Mouse (Mus musculus) adrenal gland, postnatal 14 days (tissue): ENCODE measurements around the gene Bcor. TPM values are rescaled to one million over a fixed set of nuclear protein-coding genes. Genes with fewer than 3 reads are reported as not detected.

Experiments used
- DNase-seq: peaks from one replicate; pipeline ENCODE4 v3.0.0; 2021; ENCODE audit warnings: mixed read lengths
- long read RNA-seq, 2 experiments: library from polyadenylated mRNA; stranded (forward); transcript quantifications; one replicate each; pipeline ENCODE4 v2.0.0; 2021
- total RNA-seq: library from RNA; stranded (reverse); gene quantifications from 2 replicates; pipeline ENCODE4 v1.2.3, GENCODE M21; 2021

Gene Bcor
- total RNA-seq = 18.6 and 25.5 TPM in 2 replicates
- long read RNA-seq, experiment 1, partial matches to known transcripts = 4 of 6 reads
- long read RNA-seq, experiment 1, other reads (novel, unspliced or antisense) = 2 of 6 reads
- long read RNA-seq, experiment 2, full-length matches to known transcripts = 2 of 7 reads
- long read RNA-seq, experiment 2, partial matches to known transcripts = 3 of 7 reads
- long read RNA-seq, experiment 2, other reads (novel, unspliced or antisense) = 2 of 7 reads

DNA sequence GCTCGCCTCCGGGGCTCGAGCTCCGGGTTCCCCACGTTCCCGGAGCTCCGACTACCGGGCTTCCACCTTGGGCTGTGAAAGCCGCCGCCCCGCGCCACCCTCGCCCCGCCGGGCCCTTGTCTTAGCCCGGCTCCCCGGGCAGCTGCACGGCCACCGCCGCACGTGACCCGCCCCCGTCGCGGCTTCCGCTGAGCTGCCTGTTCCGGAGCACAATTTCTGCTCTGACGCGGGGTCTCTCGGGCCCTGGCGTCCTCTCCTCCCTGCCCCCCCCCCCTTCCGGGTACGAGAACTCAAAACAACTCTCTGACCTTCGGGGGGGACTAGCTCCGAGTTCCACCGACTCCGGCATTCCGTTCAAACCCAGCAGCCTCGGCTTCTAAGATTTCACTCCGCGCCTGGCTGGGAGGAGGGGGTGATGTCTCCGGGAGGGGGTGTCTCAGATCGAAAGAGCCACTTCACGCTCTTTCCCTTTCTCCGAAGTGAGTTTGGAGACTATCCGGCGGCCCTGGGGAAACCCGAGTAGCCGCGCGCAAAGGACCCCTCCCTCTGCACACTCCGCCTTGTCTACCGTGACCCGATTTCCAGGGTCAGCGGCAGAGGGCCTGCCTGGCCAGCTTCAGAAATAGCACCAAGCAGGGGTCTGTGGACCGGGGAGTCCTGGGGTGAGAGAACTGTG lies at the start of gene Bcor:
Bcor (minus strand) TSS at position 375 of the 676 bp plus-strand sequence.
- peak; percentile 83 for DNase-seq

DNA sequence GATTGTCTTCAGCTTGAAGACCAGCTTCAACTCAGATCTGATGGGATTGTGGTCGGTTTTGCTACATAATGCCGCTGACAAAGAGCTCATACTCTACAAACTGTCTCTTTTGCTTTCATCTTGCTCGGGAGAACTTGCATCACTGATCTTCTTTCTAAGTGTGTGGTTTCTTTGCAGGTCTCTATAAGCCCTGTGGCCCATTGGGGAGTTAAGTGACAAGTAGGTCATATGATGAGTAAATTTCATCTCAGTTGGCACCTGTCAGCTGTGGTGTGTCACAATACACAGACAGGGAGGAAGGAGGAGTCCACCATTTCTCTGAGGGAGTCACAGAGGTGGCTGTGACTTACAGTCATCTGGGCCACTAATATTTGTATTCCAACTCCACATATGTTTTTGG lies 42.8 kb upstream of the Bcor start:
- DNase-seq = no peak

DNA sequence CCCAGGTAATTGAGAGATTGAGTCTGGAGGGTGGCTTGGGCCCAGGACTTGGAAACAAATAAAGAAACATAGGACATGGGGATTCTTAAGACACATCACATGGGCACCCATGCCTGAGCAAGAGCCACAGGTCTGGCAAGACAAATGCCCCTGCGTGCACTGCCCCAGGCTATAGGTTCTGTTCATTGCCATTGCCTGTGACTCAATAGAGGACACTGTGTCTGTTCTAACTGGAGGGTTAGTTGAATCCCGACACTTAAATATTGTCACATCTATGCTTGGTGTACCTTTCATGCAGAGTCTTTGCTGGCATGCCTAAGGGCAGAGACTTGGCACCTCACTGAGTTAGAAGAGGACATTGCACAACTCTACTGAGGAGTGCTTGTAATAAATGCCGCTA lies 41.0 kb upstream of the Bcor start:
- no peak for DNase-seq

DNA sequence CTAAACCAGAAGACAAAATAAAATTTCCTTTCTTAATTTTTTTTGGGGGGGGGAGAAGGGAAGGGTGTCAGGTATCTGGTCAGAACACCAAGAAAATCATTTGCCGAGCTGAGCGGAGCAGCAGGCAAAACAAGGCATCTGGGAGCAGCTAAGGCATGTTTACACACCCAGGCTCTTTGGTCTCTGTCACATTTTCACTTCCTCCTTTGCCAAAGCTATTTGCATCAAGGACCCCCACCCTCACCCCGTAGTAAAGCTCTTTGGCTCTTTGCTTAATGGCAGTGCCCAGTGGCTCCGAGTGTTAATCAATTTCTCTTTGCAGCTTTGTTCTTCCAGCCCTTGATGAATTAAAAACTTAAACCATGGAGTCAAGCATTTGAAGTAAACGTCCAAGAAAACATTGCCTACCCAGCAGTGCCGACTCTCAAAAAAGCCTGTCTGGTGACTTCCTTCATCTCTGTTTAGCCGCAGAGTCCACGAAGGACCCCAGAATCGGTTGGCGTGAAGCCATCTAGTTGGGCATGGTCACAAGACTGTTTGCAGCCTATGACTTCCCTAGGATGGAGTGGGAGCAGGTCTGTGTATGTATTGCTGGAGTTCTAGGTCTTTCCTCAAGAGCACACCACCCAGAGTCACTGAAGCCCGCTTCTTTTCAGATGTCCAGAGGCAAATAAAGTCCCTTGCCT lies 35.2 kb upstream of the Bcor start:
- DNase-seq = no peak

DNA sequence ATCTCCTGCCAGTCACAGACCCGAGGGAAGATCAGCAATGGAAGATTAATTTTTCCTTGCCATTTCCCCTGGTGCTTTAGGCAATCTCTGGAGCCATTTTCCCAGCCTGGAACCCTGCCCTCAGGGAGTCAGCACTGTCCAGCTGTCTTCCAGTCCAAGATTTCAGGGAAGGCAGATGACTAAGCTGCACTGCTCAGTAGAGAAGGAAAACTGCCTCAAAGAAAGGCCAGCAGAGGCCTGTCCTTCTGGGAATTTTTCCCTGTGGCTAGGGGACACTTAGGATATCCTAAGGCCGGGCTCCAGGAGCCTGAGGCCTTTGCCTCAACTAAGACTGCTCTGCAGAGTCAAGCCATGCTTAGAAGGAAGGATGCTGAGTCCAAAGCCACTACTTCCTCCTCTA lies 32.2 kb upstream of the Bcor start:
- DNase-seq = no peak

DNA sequence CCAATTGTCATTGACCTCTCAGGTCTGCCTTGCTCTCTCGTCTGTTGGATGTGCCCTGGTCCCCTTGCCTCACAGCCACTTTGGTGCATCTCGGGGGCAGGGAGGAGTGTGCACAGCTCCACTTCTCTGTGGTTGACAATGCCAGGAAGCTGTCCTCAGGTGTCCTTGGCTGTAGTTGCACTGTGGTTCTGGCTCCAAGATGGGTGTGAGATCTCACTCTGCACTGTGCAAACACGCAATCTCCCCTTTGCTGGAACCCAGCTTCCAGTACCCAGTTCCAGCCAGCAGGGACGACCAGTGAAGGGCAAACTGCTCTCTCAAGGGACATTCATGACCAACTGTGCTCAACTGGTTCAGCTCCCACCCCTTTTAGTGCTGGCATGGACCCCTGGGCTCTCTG lies 29.4 kb upstream of the Bcor start:
- DNase-seq = peak; percentile 8

DNA sequence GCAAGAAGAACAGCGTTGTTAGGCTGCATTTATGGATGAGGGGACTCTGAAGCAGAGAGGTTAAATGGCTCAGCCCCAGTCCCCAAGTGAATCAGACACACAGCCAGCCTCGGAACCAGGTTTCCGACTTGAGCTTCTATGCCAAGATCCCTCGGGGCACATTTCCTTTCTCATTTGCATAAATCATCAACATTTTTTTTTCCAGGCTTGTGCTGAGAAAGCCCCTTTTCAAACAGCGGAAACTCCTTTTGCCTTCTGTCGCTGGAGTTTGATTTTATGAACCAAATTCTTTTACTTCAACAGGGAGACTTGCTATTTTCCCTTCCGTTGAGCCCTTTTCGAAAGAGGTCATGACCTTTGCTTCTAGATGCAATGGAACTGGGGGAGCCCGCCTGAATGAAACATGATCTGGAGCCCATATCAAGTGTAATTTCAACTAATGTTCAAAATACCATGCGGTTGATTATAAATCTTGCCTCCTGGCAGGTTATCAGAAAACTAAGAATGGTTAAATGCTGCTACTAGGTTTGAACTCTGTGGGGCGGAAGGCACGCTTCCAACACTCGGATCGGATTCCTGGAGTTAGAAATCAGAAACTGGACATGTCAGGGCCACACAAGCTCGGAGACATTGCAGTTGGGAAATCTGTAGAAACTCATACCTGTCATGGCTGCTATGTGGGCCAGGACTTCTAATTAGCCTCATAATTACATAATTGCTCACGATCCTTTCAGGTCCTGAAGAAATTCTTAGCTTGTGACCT lies 15.2 kb upstream of the Bcor start:
- peak; percentile 36 for DNase-seq

DNA sequence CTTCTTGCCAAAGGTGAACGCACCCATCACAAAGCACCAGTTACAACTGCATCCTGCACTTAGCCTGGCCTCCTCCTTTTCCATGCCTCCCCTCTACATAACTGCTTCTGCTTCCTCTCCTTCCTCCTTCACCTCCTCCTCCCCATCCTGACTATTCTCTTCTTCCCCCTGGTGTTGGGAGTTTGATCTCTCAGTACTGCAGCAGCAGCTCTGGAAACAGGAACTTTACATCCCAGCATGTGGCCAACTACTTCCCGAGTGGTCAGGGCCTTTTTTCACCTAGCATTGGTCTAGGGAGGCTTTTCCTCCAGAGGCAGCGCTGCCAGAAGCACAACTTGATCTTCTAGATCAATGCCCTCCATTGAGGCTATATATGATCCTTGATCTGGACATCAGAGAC lies 10.0 kb upstream of the Bcor start:
- DNase-seq = no peak

DNA sequence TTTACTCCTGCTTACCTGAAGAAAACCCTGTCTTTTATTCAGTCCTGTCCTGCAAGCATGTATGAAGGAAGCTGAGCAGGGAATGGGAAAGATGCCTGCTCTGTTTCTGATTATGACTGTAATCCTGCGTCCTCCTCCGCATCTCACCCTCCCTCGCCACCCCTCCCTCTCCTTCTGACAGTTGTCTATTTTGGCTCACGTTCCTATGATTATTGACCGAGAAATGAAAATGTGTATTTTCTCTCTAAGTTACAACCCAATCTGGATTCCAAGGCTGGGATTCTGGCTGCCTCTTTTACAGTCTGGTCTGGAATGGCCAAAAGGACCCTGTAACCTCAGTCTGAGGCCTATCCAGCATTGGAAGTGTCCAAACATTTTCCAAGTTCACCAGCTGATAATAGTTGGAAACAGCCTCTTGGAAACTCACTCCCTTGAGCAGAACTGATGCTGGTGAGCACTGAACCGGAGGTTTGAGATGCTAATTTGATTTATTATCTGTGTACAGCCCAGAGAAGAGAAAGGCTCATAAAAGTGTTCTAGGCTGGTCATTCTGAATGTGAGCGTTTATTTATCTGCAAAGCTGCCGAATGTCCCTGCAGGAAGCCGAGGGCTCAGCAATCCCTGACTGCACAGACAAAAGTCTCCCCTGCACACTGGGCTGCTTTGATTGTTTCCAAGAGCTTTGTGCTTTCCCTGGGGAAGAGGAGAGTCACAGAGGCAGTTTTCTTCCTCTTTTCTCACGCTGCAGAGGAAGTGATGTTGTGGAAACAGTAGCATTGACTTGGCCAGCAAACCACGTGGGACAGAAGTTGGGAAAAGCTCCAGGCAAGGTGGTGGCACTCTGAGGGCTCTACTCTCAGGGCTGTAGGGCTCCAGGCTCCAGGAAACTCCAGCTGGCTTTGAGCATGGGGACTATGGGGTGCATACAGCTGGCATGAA lies 4.7 kb upstream of the Bcor start:
- DNase-seq = peak; percentile 7

DNA sequence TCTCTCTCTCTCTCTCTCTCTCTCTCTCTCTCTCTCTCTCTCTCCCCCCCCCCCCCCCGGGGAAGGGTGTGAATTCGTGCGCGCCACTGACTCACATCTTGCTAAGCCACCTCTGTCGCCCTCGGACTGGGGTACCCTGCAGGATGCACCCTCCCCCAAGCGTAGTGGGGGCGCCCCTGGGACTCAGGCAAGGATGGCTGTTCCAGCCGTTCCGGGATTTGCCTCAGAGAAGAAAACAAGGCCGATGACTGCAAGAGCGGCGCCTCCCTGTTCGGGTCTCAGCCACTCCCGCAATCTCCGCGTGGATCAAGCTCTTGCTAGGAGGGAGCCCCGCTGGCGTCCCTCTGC lies 647 bp downstream of the Bcor start:
- DNase-seq = peak; percentile 48

DNA sequence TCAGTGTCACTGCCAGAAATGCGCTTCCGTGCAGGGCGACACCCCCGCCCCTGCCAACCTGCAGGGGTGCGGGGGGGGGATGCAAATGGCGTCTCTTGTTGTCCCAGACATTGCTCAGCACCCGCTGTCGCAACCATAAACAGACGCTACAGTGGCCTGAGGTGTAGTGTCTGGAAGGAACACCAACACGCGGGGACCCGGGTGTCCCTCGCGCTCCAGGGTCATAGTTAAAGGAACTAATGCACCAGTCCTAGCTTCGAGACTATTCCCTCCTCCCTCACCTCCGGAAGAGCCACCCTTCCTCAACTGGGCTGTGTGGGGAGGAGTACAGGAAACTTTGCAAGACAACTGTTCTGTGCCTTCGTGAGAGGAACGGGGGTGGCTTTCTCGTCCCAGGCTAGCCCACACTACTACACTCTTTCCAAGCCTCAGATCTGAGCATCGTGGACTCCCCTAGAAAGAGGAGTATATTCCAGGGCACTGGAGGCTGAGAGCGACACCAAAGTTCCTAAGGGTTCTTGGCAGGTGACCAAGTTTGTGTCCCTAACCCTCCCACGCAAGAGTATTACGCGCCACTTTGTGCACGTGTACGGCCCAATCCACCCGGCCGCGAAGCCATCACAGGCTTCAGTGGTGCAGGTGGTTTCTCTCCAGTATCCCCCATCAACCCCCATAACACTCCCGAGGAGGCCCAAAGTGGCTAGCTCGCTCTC lies 1.2 kb downstream of the Bcor start:
- no peak for DNase-seq

DNA sequence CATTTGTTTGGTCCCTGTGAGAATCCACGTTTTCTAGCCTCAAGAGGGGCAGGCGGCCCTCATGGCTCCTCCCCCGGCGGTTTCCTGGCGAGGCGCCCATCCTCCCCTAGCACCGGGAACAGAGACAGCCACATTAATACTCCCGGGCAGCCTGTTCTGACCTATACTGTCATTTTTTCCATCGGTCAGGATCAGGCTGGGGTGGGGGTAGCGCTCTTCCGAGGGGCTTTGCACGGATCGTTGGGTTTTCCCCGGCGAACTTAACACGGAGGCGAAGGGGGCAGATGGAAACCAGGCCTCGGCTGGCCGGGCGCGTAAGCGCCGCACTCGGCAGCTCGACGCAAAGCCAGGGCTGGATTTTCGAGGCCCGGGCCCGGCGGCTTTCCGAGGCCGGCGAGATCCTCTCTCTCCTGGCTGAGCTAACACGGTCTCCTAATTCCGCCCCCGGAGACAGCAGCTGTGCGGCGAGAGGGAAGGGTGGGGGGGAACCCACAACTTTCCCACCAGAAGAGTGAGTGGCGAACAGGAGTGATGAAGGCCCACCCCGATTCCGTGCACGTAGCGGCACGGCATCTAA lies 1.8 kb downstream of the Bcor start:
- DNase-seq = peak; percentile 80

DNA sequence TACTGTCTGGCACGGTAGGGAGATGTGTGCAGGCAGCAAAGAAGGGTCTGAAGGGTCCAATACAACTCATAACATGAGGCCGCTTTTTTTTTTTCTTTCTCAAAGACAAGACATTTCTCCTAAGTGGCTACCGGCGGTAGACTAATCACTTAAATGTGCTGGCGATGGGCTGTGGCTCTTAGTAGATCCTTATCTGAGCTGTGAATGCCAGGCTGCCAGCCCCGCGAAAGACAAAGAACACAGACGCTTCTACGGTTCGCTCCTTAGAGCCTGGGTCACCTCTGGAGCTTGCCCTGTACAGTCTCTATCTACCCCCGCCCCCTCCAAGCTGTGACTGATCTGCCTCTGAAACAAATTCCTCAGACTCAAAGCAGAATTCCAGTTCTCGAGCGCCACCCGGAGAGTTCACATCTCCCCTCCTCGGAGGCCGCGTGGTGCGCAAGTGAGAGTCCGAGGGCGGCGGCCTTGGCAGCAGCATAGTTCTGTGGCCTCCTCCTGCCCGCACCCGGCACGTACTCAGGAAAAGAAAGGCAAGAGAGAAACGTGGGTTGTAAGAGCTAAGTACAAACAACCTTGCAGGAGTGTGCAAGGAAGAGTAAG lies 2.7 kb downstream of the Bcor start:
- DNase-seq = peak; percentile 77

DNA sequence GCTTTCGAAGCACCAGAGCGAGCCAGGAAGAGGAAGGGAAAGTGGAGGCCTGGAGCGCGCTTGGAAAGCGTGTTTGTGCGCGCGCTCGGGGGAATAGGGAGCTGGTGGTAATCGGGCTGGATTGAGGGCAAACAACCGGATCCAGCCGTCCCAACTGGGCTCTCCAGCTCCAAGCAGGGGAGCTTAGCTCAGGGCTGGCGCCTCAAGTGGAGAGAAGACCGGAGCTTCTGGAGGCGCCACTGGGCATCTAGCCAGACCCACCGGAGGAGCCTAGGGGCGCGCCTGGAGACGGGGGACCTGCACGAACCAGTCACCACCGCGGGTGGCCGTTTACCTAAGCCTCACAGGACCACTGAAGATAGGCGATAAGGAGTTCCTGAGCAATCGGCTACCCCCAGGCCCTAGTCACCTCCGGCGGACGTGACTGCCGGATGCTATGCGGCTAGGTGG lies 4.3 kb downstream of the Bcor start:
- DNase-seq = peak; percentile 70

DNA sequence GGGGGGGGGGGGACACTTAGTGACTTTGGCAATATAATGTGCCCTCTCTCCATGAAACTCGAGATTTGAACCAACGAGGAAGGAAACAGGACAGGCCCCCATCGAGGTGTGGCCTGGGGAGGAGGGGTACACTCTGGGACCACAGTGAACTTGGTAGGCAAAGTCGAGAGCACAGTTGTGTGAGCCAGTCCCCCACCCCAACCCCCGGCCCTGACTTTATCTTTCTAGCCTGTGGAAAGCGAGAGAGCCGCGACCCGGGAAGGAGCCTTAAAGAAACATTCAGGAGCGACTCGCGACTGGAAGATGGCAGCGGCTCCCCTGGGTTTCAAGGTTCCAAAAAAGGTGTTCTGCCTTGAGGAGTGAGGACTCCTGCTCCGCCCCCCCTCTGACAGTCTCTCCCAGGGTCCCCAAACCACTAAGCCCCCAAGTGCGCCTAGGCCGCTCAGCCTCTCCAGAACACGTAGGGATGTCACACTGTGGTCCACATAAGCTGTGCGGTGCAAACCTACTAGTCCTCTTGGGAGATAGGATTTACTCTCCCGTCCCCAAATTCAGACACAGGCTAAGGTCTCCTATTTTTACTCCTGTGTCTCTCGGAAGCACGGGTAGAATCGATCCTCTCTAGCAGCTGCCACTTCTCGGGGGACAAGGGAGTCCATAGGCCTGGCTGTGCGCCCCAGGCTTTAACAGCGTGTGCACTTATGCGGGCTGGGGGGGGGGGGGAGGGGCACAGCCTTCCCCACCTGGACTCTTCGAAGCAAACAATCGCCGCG lies 4.9 kb downstream of the Bcor start:
- DNase-seq = no peak

DNA sequence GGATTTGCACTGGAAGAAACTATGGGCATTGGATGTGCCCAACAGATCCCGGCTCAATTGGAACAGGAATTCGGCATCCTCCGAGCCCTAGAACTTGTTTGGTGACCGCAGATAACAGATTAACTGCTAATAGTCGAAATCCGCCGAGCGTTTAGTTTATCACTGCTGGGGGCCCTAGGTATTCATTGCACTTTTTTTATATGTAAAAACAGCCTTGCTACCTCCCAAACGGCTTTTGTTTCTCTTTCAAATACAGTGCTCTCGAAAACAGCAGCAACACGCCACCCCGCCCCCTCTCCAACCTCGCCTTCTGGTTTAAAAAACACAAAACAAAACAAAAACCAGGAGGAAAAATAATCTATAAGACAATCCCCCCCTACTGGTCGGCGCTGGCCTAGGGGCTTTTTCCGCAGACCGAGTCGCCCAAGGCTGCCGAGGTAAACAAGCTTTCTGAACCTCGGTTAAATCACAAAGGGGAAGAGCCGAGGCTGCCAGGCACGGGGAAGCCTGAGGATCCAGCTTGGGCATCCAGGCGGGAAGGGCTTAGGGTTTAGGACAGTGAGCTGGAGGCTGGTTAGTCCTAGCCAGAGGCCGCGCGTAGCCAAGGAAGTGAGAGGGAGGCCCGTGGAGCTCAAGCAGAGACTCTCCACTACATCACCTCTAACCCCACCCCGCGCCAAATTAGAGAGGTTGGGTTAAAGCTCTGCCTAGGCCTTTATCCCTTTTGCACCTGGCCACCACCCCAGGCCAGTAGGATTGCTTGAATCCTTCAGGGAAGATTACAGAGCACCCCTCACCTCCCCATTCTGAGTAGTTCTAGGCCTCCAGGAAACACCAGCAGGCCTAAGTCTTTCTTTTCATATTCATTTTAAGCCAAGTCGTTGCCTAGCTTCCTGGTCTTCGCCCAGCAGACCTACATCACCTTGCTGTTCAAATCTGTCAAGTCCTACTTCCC lies 6.7 kb downstream of the Bcor start:
- DNase-seq = peak; percentile 48

DNA sequence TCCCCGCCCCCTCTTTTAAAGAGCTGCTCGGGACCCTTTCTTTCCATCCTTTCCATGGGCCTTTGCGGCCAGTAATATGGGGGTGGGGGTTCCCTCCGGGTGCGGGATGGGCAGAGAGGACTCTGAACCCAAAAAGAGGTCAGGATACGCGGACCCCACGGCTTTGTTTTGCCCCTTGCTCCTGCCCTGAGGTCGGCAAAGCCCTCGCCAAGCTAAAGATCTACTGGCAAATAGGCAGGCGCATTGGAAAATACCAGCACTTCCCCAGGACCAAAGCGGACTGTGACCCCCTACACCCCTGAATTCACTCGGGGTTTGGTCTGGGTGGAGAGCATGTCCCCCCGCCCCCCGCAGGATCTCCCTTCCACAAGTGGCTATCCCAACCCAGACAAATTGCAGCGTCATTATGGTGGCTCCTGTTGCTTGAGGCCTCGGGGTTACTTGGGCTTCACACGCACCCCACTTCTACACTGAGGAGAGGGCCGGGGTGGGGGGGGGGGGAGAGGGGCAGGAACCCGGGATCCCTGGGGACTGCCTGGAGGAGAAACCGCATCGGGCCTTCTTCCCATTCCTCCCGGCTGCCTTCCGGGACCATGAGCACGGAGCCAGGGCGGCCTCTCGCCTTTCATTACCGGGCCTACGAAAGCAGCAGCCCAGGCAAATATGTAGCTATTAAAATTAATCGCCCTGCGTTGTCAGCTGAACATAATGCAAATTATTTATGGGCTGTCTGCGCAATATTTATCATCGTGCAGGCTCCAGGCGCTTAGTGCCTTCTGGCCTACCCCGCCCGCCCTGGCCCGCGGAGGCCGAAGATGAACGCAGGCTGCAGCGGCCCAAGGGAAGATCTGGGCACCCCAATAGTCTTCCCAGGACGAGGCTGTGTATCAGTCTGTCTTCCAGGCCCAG lies 7.9 kb downstream of the Bcor start:
- no peak for DNase-seq
